Mouse (Mus musculus): ENCODE measurements at regions not wholly inside any gene's neighbourhood (a gene's known extent, or its start where the extent isn't known, plus 50 kb on each side); places are given as distances from the start of the nearest gene placed in this dataset.
"Not testable (repeated sequence)": the region's sequence is repeated elsewhere in the genome, so short reads cannot be mapped to it uniquely, and the experiment has no call there.

DNA sequence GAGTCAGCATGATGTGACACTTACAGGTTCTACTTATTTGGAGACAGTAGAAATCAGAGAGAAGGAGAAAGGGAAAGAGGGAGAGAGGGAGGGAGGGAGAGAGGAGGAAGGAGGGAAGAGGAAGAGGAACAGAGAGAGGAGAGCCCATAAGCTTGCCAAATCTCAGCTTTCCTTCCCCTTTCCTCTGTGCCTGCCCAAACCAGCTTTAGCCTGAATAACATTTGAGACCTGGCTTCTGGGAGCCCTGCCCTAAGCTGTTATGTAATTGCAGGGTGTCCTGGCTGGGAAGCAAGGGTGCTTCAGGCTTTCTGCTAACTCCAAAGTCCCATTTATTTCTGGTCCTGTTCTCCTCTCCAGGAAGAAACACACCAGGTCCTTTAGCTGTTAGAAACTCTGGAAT, 85.3 kb upstream of the Ifngr1 start:
- Histone ChIP-seq H3K4me3 (ENCODE audit: low read length) (no peak overlapping the region), H3K4me1 (ENCODE audit: insufficient read depth, low read length) (no peaks in the 10 kb centered on the region), H3K36me3 (ENCODE audit: insufficient read depth, low read length) (no peaks in the 10 kb centered on the region), H3K4me2 (replicated peaks; ENCODE audit: low read depth, low read length) (no peak overlapping the region), H3K9me3 (ENCODE audit: low read length) (no peaks in the 10 kb centered on the region), H3K9ac (replicated peaks; ENCODE audit: low read length) (no peak overlapping the region), H3K27me3 (ENCODE audit: insufficient read depth, low read length) (no peaks in the 10 kb centered on the region), H3K27ac (ENCODE audit: low read length) (no peak overlapping the region)
- ATAC-seq (ENCODE audit: low FRiP score, low TSS enrichment): no peak

GRCm38 (mm10) chr10:19508221-19508745, 83.5 kb upstream of the Ifngr1 start:
- no peaks in the 10 kb centered on the region for H3K4me1 ChIP-seq (ENCODE audit: insufficient read depth, low read length)
- no peaks in the 10 kb centered on the region for H3K36me3 ChIP-seq (ENCODE audit: insufficient read depth, low read length)
- H3K4me2 ChIP-seq (replicated peaks; ENCODE audit: low read depth, low read length): no peak overlapping the region
- no peak overlapping the region for H3K9ac ChIP-seq (replicated peaks; ENCODE audit: low read length)
- H3K27ac ChIP-seq (ENCODE audit: low read length): no peak overlapping the region
- WGBS: 63% methylated on average over 5 of the region's 5 CpGs
- H3K4me3 ChIP-seq (ENCODE audit: low read length): no peak overlapping the region
- no peak for ATAC-seq (ENCODE audit: low FRiP score, low TSS enrichment)
- H3K9me3 ChIP-seq (ENCODE audit: low read length): no peaks in the 10 kb centered on the region
- H3K27me3 ChIP-seq (ENCODE audit: insufficient read depth, low read length): no peaks in the 10 kb centered on the region

DNA sequence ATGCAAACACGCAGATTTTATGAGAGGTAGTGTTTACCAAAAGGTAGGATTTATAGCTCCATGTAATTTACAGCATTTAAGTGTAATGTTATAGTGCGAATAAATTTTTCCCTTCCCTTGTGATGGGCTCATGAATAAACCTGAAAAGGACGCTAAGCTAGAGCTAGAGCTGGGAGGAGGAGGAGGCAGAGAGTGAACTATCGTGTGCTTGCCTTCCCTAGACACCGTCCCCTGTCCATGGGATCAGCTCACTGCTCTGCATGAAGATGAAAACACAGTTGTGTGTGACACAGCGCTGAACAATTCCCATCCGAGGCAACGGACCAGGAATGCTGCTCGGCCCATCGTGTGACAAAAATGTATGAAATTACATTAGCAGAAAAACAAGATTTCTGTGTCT, 81.7 kb upstream of the Ifngr1 start:
- no peaks in the 10 kb centered on the region for H3K4me1 ChIP-seq (ENCODE audit: insufficient read depth, low read length)
- H3K27me3 ChIP-seq (ENCODE audit: insufficient read depth, low read length): no peaks in the 10 kb centered on the region
- ATAC-seq (ENCODE audit: low FRiP score, low TSS enrichment): no peak
- no peak overlapping the region for H3K27ac ChIP-seq (ENCODE audit: low read length)
- H3K4me3 ChIP-seq (ENCODE audit: low read length): no peak overlapping the region
- H3K9ac ChIP-seq (replicated peaks; ENCODE audit: low read length): no peak overlapping the region
- no peak overlapping the region for H3K4me2 ChIP-seq (replicated peaks; ENCODE audit: low read depth, low read length)
- 52% methylated on average over 10 of the region's 10 CpGs for WGBS
- H3K36me3 ChIP-seq (ENCODE audit: insufficient read depth, low read length): no peaks in the 10 kb centered on the region
- H3K9me3 ChIP-seq (ENCODE audit: low read length): no peaks in the 10 kb centered on the region

DNA sequence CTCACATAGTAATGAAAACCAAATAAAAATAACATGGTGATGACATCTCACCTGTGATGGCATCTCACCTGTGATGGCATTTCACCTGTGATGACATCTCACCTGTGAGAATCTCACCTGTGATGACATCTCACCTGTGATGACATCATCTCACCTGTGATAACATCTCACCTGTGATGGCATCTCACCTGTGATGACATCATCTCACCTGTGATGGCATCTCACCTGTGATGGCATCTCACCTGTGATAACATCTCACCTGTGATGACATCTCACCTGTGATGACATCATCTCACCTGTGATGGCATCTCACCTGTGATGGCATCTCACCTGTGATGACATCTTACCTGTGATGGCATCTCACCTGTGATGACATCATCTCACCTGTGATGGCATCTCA, 77.4 kb upstream of the Ifngr1 start:
- H3K36me3 ChIP-seq (ENCODE audit: insufficient read depth, low read length); H3K27ac ChIP-seq (ENCODE audit: low read length); H3K9ac ChIP-seq (replicated peaks; ENCODE audit: low read length); H3K4me1 ChIP-seq (ENCODE audit: insufficient read depth, low read length); ATAC-seq (ENCODE audit: low FRiP score, low TSS enrichment); H3K4me2 ChIP-seq (replicated peaks; ENCODE audit: low read depth, low read length); H3K4me3 ChIP-seq (ENCODE audit: low read length); H3K9me3 ChIP-seq (ENCODE audit: low read length); H3K27me3 ChIP-seq (ENCODE audit: insufficient read depth, low read length): not testable (repeated sequence)

DNA sequence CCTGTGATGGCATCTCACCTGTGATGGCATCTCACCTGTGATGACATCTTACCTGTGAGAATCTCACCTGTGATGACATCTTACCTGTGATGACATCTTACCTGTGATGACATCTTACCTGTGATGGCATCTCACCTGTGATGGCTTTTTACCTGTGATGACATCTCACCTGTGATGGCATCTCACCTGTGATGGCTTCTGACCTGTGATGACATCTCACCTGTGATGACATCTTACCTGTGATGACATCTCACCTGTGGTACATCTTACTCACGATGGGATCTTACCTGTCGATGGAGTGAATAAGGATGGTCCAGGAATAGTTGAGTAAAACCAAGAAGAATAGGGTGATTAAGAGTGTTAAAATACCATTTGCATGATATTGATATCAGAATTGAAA, 76.9 kb upstream of the Ifngr1 start:
- 96% methylated on average over 2 of the region's 2 CpGs for WGBS
- Histone ChIP-seq H3K4me1 (ENCODE audit: insufficient read depth, low read length) (no peaks in the 10 kb centered on the region), H3K9ac (replicated peaks; ENCODE audit: low read length) (no peak overlapping the region), H3K36me3 (ENCODE audit: insufficient read depth, low read length) (no peaks in the 10 kb centered on the region), H3K9me3 (ENCODE audit: low read length) (no peaks in the 10 kb centered on the region), H3K27me3 (ENCODE audit: insufficient read depth, low read length) (no peaks in the 10 kb centered on the region), H3K27ac (ENCODE audit: low read length) (no peak overlapping the region), H3K4me2 (replicated peaks; ENCODE audit: low read depth, low read length) (no peak overlapping the region), H3K4me3 (ENCODE audit: low read length) (no peak overlapping the region)
- no peak for ATAC-seq (ENCODE audit: low FRiP score, low TSS enrichment)

- Histone ChIP-seq H3K4me2 (replicated peaks; ENCODE audit: low read depth, low read length) (no peak overlapping the region), H3K4me3 (ENCODE audit: low read length) (no peak overlapping the region)
- 94% methylated on average over 3 of the region's 3 CpGs for WGBS
Observed at GRCm38 (mm10) chr10:19516011-19516410, 75.7 kb upstream of the Ifngr1 start.

DNA sequence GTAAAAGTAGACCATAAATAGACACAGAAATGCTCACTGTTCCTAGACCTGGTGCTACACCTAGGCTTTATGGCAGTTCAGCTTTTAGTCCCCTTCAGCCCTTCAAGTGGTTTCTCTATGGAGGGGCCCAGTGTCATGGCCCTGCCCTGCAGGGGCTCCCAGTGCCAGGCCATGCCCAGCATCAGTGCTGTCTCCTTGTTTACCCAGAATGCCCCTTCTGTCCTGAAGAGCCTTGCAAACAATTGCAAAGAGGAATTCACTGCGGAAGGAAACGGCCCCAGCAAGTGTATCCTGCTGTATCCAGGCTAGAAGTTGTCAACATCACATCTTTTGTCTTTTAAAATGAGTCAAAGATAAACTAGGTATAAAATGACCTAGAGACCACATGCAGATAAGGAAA, 74.7 kb upstream of the Ifngr1 start:
- Histone ChIP-seq H3K27ac (ENCODE audit: low read length) (no peak overlapping the region), H3K9ac (replicated peaks; ENCODE audit: low read length) (no peak overlapping the region), H3K4me3 (ENCODE audit: low read length) (no peak overlapping the region), H3K4me2 (replicated peaks; ENCODE audit: low read depth, low read length) (no peak overlapping the region), H3K9me3 (ENCODE audit: low read length) (no peaks in the 10 kb centered on the region), H3K27me3 (ENCODE audit: insufficient read depth, low read length) (no peaks in the 10 kb centered on the region), H3K4me1 (ENCODE audit: insufficient read depth, low read length) (no peaks in the 10 kb centered on the region), H3K36me3 (ENCODE audit: insufficient read depth, low read length) (no peaks in the 10 kb centered on the region)
- no peak for ATAC-seq (ENCODE audit: low FRiP score, low TSS enrichment)
- 68% methylated on average over 2 of the region's 2 CpGs for WGBS

More at GRCm38 (mm10) chr10:19516011-19516410, 75.7 kb upstream of the Ifngr1 start:
- Histone ChIP-seq H3K36me3 (ENCODE audit: insufficient read depth, low read length) (no peaks in the 10 kb centered on the region), H3K9me3 (ENCODE audit: low read length) (no peaks in the 10 kb centered on the region), H3K27ac (ENCODE audit: low read length) (no peak overlapping the region), H3K9ac (replicated peaks; ENCODE audit: low read length) (no peak overlapping the region), H3K27me3 (ENCODE audit: insufficient read depth, low read length) (no peaks in the 10 kb centered on the region), H3K4me1 (ENCODE audit: insufficient read depth, low read length) (no peaks in the 10 kb centered on the region)
- no peak for ATAC-seq (ENCODE audit: low FRiP score, low TSS enrichment)

DNA sequence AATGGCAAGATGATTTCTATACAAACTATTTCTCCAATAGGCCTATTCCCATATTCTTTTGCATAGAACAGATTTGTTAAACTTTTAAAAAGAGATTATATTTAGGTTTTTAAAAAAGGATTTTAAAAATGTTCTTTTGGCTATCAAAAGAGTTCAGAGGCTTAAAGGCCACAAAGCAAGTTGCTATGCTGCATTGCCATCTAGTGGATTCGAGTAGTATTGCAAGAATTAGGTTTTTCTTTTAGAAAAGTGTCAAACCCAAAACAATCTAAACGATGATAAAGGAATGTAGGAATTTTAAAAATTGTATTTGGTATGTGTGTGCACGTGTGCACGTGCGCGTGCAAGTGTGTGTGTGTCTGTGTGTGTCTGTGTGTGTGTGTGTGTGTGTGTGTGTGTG, 73.0 kb upstream of the Ifngr1 start:
- H3K4me3 ChIP-seq (ENCODE audit: low read length): no peak overlapping the region
- H3K27me3 ChIP-seq (ENCODE audit: insufficient read depth, low read length): no peaks in the 10 kb centered on the region
- H3K4me2 ChIP-seq (replicated peaks; ENCODE audit: low read depth, low read length): no peak overlapping the region
- no peaks in the 10 kb centered on the region for H3K9me3 ChIP-seq (ENCODE audit: low read length)
- H3K36me3 ChIP-seq (ENCODE audit: insufficient read depth, low read length): no peaks in the 10 kb centered on the region
- no peak overlapping the region for H3K9ac ChIP-seq (replicated peaks; ENCODE audit: low read length)
- no peak for ATAC-seq (ENCODE audit: low FRiP score, low TSS enrichment)
- WGBS: 8% methylated on average over 6 of the region's 6 CpGs
- no peak overlapping the region for H3K27ac ChIP-seq (ENCODE audit: low read length)
- no peaks in the 10 kb centered on the region for H3K4me1 ChIP-seq (ENCODE audit: insufficient read depth, low read length)

DNA sequence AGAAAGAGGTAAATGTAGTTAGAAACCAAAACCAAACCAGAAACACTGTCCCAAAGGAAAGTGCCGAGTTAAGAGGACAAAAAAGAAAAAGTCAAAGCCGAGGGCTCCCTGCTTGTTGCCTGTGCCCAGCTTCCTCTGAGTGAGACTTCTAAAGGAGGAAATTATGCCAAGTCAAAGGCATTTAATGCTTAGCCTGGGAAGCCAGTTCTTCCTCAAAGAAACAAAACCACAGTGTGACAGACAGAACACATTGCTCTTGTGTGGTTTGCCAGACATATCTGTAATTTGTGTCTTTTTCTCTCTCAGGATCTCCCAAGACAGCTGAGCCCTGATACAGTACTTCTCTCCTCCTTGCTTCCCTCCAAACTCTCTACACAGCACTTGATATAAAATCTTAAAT, 69.6 kb upstream of the Ifngr1 start:
- H3K4me1 ChIP-seq (ENCODE audit: insufficient read depth, low read length): 0 out of 2 replicates have a peak, but pooled peaks cover 3% of the 10 kb centered on the region
- H3K27ac ChIP-seq (ENCODE audit: low read length): no peak overlapping the region
- no peak overlapping the region for H3K4me2 ChIP-seq (replicated peaks; ENCODE audit: low read depth, low read length)
- ATAC-seq (ENCODE audit: low FRiP score, low TSS enrichment): no peak
- H3K4me3 ChIP-seq (ENCODE audit: low read length): no peak overlapping the region
- no peaks in the 10 kb centered on the region for H3K9me3 ChIP-seq (ENCODE audit: low read length)
- H3K36me3 ChIP-seq (ENCODE audit: insufficient read depth, low read length): no peaks in the 10 kb centered on the region
- H3K27me3 ChIP-seq (ENCODE audit: insufficient read depth, low read length): no peaks in the 10 kb centered on the region
- H3K9ac ChIP-seq (replicated peaks; ENCODE audit: low read length): no peak overlapping the region
- 79% methylated on average over 2 of the region's 2 CpGs for WGBS

GRCm38 (mm10) chr10:19525939-19526338, 65.8 kb upstream of the Ifngr1 start:
- no peak overlapping the region for H3K4me3 ChIP-seq (ENCODE audit: low read length)
- no peaks in the 10 kb centered on the region for H3K9me3 ChIP-seq (ENCODE audit: low read length)
- no peak for ATAC-seq (ENCODE audit: low FRiP score, low TSS enrichment)
- H3K9ac ChIP-seq (replicated peaks; ENCODE audit: low read length): no peak overlapping the region
- H3K4me1 ChIP-seq (ENCODE audit: insufficient read depth, low read length): 0 out of 2 replicates have a peak, but pooled peaks cover 3% of the 10 kb centered on the region
- no peaks in the 10 kb centered on the region for H3K36me3 ChIP-seq (ENCODE audit: insufficient read depth, low read length)
- H3K4me2 ChIP-seq (replicated peaks; ENCODE audit: low read depth, low read length): no peak overlapping the region
- no peak overlapping the region for H3K27ac ChIP-seq (ENCODE audit: low read length)
- H3K27me3 ChIP-seq (ENCODE audit: insufficient read depth, low read length): no peaks in the 10 kb centered on the region

GRCm38 (mm10) chr10:19526353-19526752, 65.4 kb upstream of the Ifngr1 start:
- Histone ChIP-seq H3K27ac (ENCODE audit: low read length) (no peak overlapping the region), H3K36me3 (ENCODE audit: insufficient read depth, low read length) (no peaks in the 10 kb centered on the region), H3K9ac (replicated peaks; ENCODE audit: low read length) (no peak overlapping the region), H3K4me2 (replicated peaks; ENCODE audit: low read depth, low read length) (no peak overlapping the region), H3K9me3 (ENCODE audit: low read length) (no peaks in the 10 kb centered on the region), H3K27me3 (ENCODE audit: insufficient read depth, low read length) (no peaks in the 10 kb centered on the region), H3K4me1 (ENCODE audit: insufficient read depth, low read length) (0 out of 2 replicates have a peak, but pooled peaks cover 3% of the 10 kb centered on the region), H3K4me3 (ENCODE audit: low read length) (no peak overlapping the region)
- ATAC-seq (ENCODE audit: low FRiP score, low TSS enrichment): no peak
- 15% methylated on average over 1 of the region's 1 CpGs for WGBS
